Mouse (Mus musculus) embryonic fibroblast, embryonic 13.5 days (primary cell): Measurements from ENCODE around the gene Ttyh2.

Experiments
- CTCF ChIP-seq: IDR thresholded peaks from 2 replicates; pipeline ENCODE4 v1.5.1; 2011; ENCODE audit warnings: mild to moderate bottlenecking, control low read depth, low read length, moderate library complexity, borderline replicate concordance; ENCODE audit not compliant: insufficient read depth
- POLR2A ChIP-seq: IDR thresholded peaks from 2 replicates; pipeline ENCODE4 v1.6.1; 2011; ENCODE audit warnings: low read depth, mild to moderate bottlenecking, control low read depth, low read length, moderate library complexity

- TF ChIP-seq POLR2A (no peak), CTCF (no peak)
Observed at GRCm38 (mm10) chr11:114691454-114692182, 16.4 kb downstream of the Ttyh2 start.
